Mouse (Mus musculus): ENCODE results near the gene Rnf220. TPM values are rescaled to one million over a fixed set of nuclear protein-coding genes. Genes with fewer than 3 reads are reported as not detected.

The Rnf220 gene
- polyA plus RNA-seq, 1 experiment: 95.4 TPM

- TF ChIP-seq POLR2A (IDR thresholded peaks at IDR 0.05; ENCODE audit: low read depth, low read length): no peak
- TF ChIP-seq CTCF (IDR thresholded peaks at IDR 0.05; ENCODE audit: extremely low read depth, insufficient read depth, insufficient read length, insufficient replicate concordance): no peak
- DNase-seq (ENCODE audit: low read depth in 1 of 2, low spot score in 2 of 2): no peak
- no peak overlapping the region for H3K27ac ChIP-seq (ENCODE audit: insufficient read depth, low read length)
- peaks cover 2% of the 10 kb centered on the region; the same call in 1 of the 2 replicates for H3K4me1 ChIP-seq (ENCODE audit: control insufficient read depth, insufficient read depth, insufficient read length)
- H3K36me3 ChIP-seq (ENCODE audit: control insufficient read depth, insufficient read depth, low read length): no peaks in the 10 kb centered on the region
- H3K4me3 ChIP-seq (ENCODE audit: extremely low read depth, insufficient read depth, insufficient read length): no peak overlapping the region
- 91% methylated on average over 8 of the region's 8 CpGs for WGBS
- H3K27me3 ChIP-seq (ENCODE audit: control insufficient read depth, insufficient read depth, low read length): no peaks in the 10 kb centered on the region
Observed at GRCm38 (mm10) chr4:117224122-117224521, 272.7 kb downstream of the Rnf220 start.

- H3K27ac ChIP-seq (ENCODE audit: insufficient read depth, low read length): no peak overlapping the region
Observed at GRCm38 (mm10) chr4:117223001-117223400, 273.9 kb downstream of the Rnf220 start.

GRCm38 (mm10) chr4:117221836-117222235, 275.0 kb downstream of the Rnf220 start:
- 86% methylated on average over 9 of the region's 9 CpGs for WGBS
- H3K27ac ChIP-seq (ENCODE audit: insufficient read depth, low read length): no peak overlapping the region
- H3K4me3 ChIP-seq (ENCODE audit: extremely low read depth, insufficient read depth, insufficient read length): no peak overlapping the region
- TF ChIP-seq CTCF (IDR thresholded peaks at IDR 0.05; ENCODE audit: extremely low read depth, insufficient read depth, insufficient read length, insufficient replicate concordance) (no peak), POLR2A (IDR thresholded peaks at IDR 0.05; ENCODE audit: low read depth, low read length) (no peak)
- H3K4me1 ChIP-seq (ENCODE audit: control insufficient read depth, insufficient read depth, insufficient read length): peaks cover 2% of the 10 kb centered on the region; the same call in 1 of the 2 replicates
- no peaks in the 10 kb centered on the region for H3K36me3 ChIP-seq (ENCODE audit: control insufficient read depth, insufficient read depth, low read length)
- DNase-seq (ENCODE audit: low read depth in 1 of 2, low spot score in 2 of 2): no peak
- H3K27me3 ChIP-seq (ENCODE audit: control insufficient read depth, insufficient read depth, low read length): no peaks in the 10 kb centered on the region

More at GRCm38 (mm10) chr4:117223001-117223400, 273.9 kb downstream of the Rnf220 start:
- DNase-seq (ENCODE audit: low read depth in 1 of 2, low spot score in 2 of 2): no peak
- Histone ChIP-seq H3K4me3 (ENCODE audit: extremely low read depth, insufficient read depth, insufficient read length) (no peak overlapping the region), H3K27me3 (ENCODE audit: control insufficient read depth, insufficient read depth, low read length) (no peaks in the 10 kb centered on the region), H3K4me1 (ENCODE audit: control insufficient read depth, insufficient read depth, insufficient read length) (peaks cover 2% of the 10 kb centered on the region; the same call in 1 of the 2 replicates), H3K36me3 (ENCODE audit: control insufficient read depth, insufficient read depth, low read length) (no peaks in the 10 kb centered on the region)
- TF ChIP-seq CTCF (IDR thresholded peaks at IDR 0.05; ENCODE audit: extremely low read depth, insufficient read depth, insufficient read length, insufficient replicate concordance): no peak
- TF ChIP-seq POLR2A (IDR thresholded peaks at IDR 0.05; ENCODE audit: low read depth, low read length): no peak
- 40% methylated on average over 5 of the region's 5 CpGs for WGBS

Other genes starting within 250 kb of the Rnf220 start
- gene Tmem53, start 245.1 kb downstream of the Rnf220 start, polyA plus RNA-seq (2012; rRNA removed): 2.4 and 3.2 TPM in 2 replicates
- 0.05 TPM in 1 of 2 replicates, not detected in the other for gene Armh1, start 244.9 kb downstream of the Rnf220 start, polyA plus RNA-seq (2012; rRNA removed)
- 48.1 and 54.8 TPM in 2 replicates for gene Eri3, start 53.3 kb upstream of the Rnf220 start, polyA plus RNA-seq (2012; rRNA removed)
- 13.9 and 16.4 TPM in 2 replicates for gene Dmap1, start 185.2 kb upstream of the Rnf220 start, polyA plus RNA-seq (2012; rRNA removed)
- gene Gm12845, start 227.4 kb upstream of the Rnf220 start, polyA plus RNA-seq (2012; rRNA removed): not detected in 2 replicates